Mouse (Mus musculus) thymus, adult 2 months (tissue): ENCODE results near the gene Lrrc42. TPM values are rescaled to one million over a fixed set of nuclear protein-coding genes. Genes with fewer than 3 reads are reported as not detected.

ENCODE experiments used
- DNase-seq: peaks from one replicate; pipeline ENCODE4 v3.0.0; 2021
- H3K27ac ChIP-seq: fragments of 200-500 bp; 2 replicates; pipeline ENCODE4 v1.5.1; 2012; ENCODE audit warnings: low read length, control low read depth; ENCODE audit not compliant: control insufficient read depth, insufficient read depth
- H3K27me3 ChIP-seq: fragments of 200-500 bp; 2 replicates; pipeline ENCODE4 v1.6.1; 2012; ENCODE audit warnings: mild to moderate bottlenecking, low read length, moderate library complexity, mixed read lengths; ENCODE audit not compliant: control insufficient read depth, insufficient read depth
- H3K36me3 ChIP-seq: fragments of 200-500 bp; 2 replicates; pipeline ENCODE4 v1.6.1; 2012; ENCODE audit warnings: mild to moderate bottlenecking, low read length, moderate library complexity; ENCODE audit not compliant: control insufficient read depth, insufficient read depth
- H3K4me1 ChIP-seq: fragments of 200-500 bp; replicated peaks from 2 replicates; pipeline ENCODE4 v1.6.1; 2012; ENCODE audit warnings: low read length; ENCODE audit not compliant: control insufficient read depth, insufficient read depth
- H3K4me3 ChIP-seq: fragments of 200-500 bp; 2 replicates; pipeline ENCODE4 v1.5.1; 2012; ENCODE audit warnings: mild to moderate bottlenecking, low read length, control low read depth, moderate library complexity; ENCODE audit not compliant: control insufficient read depth, insufficient read depth
- CTCF ChIP-seq: fragments of 200-500 bp; IDR thresholded peaks from 2 replicates; pipeline ENCODE4 v1.5.1; 2012; ENCODE audit warnings: mild to moderate bottlenecking, control low read depth, low read length, moderate library complexity, borderline replicate concordance; ENCODE audit not compliant: control insufficient read depth, poor library complexity, insufficient read depth; ENCODE audit errors: extremely low read depth
- POLR2A ChIP-seq: fragments of 200-500 bp; IDR thresholded peaks from 2 replicates; pipeline ENCODE4 v1.6.1; 2012; ENCODE audit warnings: mild to moderate bottlenecking, low read length, control low read depth, moderate library complexity; ENCODE audit not compliant: control insufficient read depth, poor library complexity, insufficient read depth; ENCODE audit errors: extremely low read depth
- WGBS: fragments of 180-500 bp; shearing (Covaris S2); methylation state at CpG from one replicate; pipeline ENCODE4 v1.1.7; 2018; 5-methylcytosine and 5-hydroxymethylcytosine counted together
- polyA plus RNA-seq: library from polyadenylated mRNA; depleted of rRNA; stranded (reverse); fragments of >200 nt; gene quantifications from 2 replicates; pipeline ENCODE4 v1.2.3, GENCODE M21; 2012; rRNA removed

Lrrc42 gene
- polyA plus RNA-seq, 1 experiment = 51.3 TPM

GRCm38 (mm10) chr4:107203001-107203400 lies 50.3 kb downstream of the Lrrc42 start:
- no peak for TF ChIP-seq CTCF
- TF ChIP-seq POLR2A = no peak
- DNase-seq = no peak
- peaks cover 9% of the 10 kb centered on the region for H3K4me1 ChIP-seq
- no peak overlapping the region for H3K4me3 ChIP-seq
- WGBS = 75% methylated on average over 7 of the region's 7 CpGs
- H3K27me3 ChIP-seq = no peaks in the 10 kb centered on the region
- H3K36me3 ChIP-seq = peaks cover 60% of the 10 kb centered on the region
- H3K27ac ChIP-seq = no peak overlapping the region

GRCm38 (mm10) chr4:107201779-107202178 lies 51.6 kb downstream of the Lrrc42 start:
- Histone ChIP-seq H3K4me3 (no peak overlapping the region), H3K27me3 (no peaks in the 10 kb centered on the region), H3K27ac (no peak overlapping the region), H3K4me1 (peaks cover 9% of the 10 kb centered on the region), H3K36me3 (peaks cover 71% of the 10 kb centered on the region)
- no peak for TF ChIP-seq CTCF
- no peak for TF ChIP-seq POLR2A
- 10% methylated on average over 3 of the region's 3 CpGs for WGBS
- peak; percentile 19 for DNase-seq

- TF ChIP-seq POLR2A (no peak), CTCF (no peak)
- H3K4me3 ChIP-seq = no peak overlapping the region
- DNase-seq = no peak
- H3K27me3 ChIP-seq = no peaks in the 10 kb centered on the region
- H3K4me1 ChIP-seq = peaks cover 11% of the 10 kb centered on the region
- peaks cover 93% of the 10 kb centered on the region for H3K36me3 ChIP-seq
- 98% methylated on average over 5 of the region's 5 CpGs for whole genome bisulfite sequencing
- no peak overlapping the region for H3K27ac ChIP-seq
Measured at GRCm38 (mm10) chr4:107198072-107198471, 55.3 kb downstream of the Lrrc42 start.

DNA sequence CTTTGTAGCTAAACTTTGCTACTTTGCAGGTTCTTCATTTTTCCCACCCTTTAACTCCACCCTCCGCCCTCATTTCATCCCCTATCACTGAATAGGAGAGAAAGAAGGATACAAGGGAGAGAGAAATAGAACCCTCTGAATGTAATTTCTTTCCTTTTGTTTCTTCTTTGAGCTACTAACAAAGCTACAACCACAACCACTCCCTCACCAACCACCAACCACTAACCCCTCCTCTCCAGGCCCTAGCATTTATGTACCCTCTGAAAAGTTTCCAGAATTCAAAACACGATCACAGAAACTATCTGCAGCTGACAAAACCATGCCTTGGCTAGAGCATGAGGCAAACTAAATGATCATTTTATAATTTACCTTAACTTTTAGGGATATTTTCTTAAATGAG lies 56.9 kb downstream of the Lrrc42 start:
- H3K4me1 ChIP-seq = peaks cover 6% of the 10 kb centered on the region
- H3K27ac ChIP-seq = no peak overlapping the region
- TF ChIP-seq POLR2A (no peak), CTCF (no peak)
- H3K27me3 ChIP-seq = no peaks in the 10 kb centered on the region
- peaks cover 93% of the 10 kb centered on the region for H3K36me3 ChIP-seq
- 31% methylated on average over 2 of the region's 2 CpGs for WGBS
- no peak for DNase-seq
- no peak overlapping the region for H3K4me3 ChIP-seq

DNA sequence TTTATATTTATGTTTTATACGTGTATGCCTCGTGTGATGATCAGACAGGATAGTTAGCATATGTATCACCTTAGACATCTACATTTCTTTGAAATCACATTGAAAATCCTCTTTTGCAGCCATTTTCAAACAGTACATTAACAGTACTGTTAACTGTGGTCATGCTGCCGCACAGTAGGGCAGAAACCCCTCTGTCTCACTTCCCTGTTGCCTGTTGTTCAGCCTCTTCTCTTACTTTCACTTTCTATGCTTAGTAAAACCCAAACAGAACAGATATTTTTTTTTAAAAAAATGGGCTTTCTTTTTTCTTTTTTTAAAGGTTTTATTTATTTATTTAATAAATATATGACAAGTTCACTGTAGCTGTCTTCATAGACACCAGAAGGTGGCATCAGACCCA lies 59.5 kb downstream of the Lrrc42 start:
- no peak for TF ChIP-seq POLR2A
- no peak for TF ChIP-seq CTCF
- WGBS = 97% methylated on average over 3 of the region's 3 CpGs
- peaks cover 91% of the 10 kb centered on the region for H3K36me3 ChIP-seq
- H3K4me1 ChIP-seq = peaks cover 2% of the 10 kb centered on the region; the same call in 1 of the 2 replicates
- H3K27me3 ChIP-seq = no peaks in the 10 kb centered on the region
- no peak overlapping the region for H3K27ac ChIP-seq
- H3K4me3 ChIP-seq = no peak overlapping the region
- DNase-seq = no peak

- peaks cover 50% of the 10 kb centered on the region for H3K36me3 ChIP-seq
Measured at GRCm38 (mm10) chr4:107185703-107186102, 67.6 kb downstream of the Lrrc42 start.

More at GRCm38 (mm10) chr4:107185703-107186102, 67.6 kb downstream of the Lrrc42 start:
- no peak for DNase-seq
- Histone ChIP-seq H3K27me3 (no peaks in the 10 kb centered on the region), H3K4me1 (no peaks in the 10 kb centered on the region), H3K4me3 (no peak overlapping the region), H3K27ac (no peak overlapping the region)
- 95% methylated on average over 3 of the region's 3 CpGs for WGBS
- TF ChIP-seq CTCF (no peak), POLR2A (no peak)

Other genes with a start within 250 kb of the Lrrc42 start
- 82.5 and 94.7 TPM in 2 replicates for gene Mrpl37, start 186.7 kb downstream of the Lrrc42 start, polyA plus RNA-seq
- gene Cyb5rl, start 186.5 kb downstream of the Lrrc42 start, polyA plus RNA-seq = 7.4 and 9.4 TPM in 2 replicates
- 0.33 and 0.46 TPM in 2 replicates for gene Cdcp2, start 156.6 kb downstream of the Lrrc42 start, polyA plus RNA-seq
- 167 and 194 TPM in 2 replicates for gene Tmem59, start 75.1 kb downstream of the Lrrc42 start, polyA plus RNA-seq
- 13.8 and 14.7 TPM in 2 replicates for gene Tceanc2, start 74.4 kb downstream of the Lrrc42 start, polyA plus RNA-seq
- 0.92 and 1.0 TPM in 2 replicates for gene Ldlrad1, start 44.4 kb downstream of the Lrrc42 start, polyA plus RNA-seq
- 8.5 and 8.9 TPM in 2 replicates for gene Hspb11, start 61 bp upstream of the Lrrc42 start, polyA plus RNA-seq
- 9.3 and 9.7 TPM in 2 replicates for gene Dio1, start 53.6 kb upstream of the Lrrc42 start, polyA plus RNA-seq
- 52.0 and 57.1 TPM in 2 replicates for gene Yipf1, start 60.8 kb upstream of the Lrrc42 start, polyA plus RNA-seq
- 34.2 and 56.8 TPM in 2 replicates for gene Ndc1, start 114.3 kb upstream of the Lrrc42 start, polyA plus RNA-seq
- gene Glis1, start 181.1 kb upstream of the Lrrc42 start, polyA plus RNA-seq = 0.40 and 0.71 TPM in 2 replicates